Mouse (Mus musculus) hindbrain, embryonic 11.5 days (tissue): ENCODE measurements around the gene Cldn20. TPM values are rescaled to one million over a fixed set of nuclear protein-coding genes. Genes with fewer than 3 reads are reported as not detected.

Experiments used
- ATAC-seq: fragments of 200-750 bp; cut with Nextera tagmentation; 2 replicates; pipeline ENCODE4 v1.8.0; 2017; ENCODE audit warnings: mild to moderate bottlenecking, moderate TSS enrichment, moderate library complexity; ENCODE audit not compliant: low FRiP score
- DNase-seq: peaks from one replicate; pipeline ENCODE4 v3.0.0-alpha.2; 2015; ENCODE audit warnings: low spot score
- H3K27ac ChIP-seq: fragments of 300-500 bp; sonication (generic); 2 replicates; pipeline ENCODE4 v1.5.1; 2014; ENCODE audit warnings: mild to moderate bottlenecking, low read depth, low read length
- H3K27me3 ChIP-seq: fragments of 300-500 bp; sonication (generic); 2 replicates; pipeline ENCODE4 v1.6.1; 2014; ENCODE audit warnings: mild to moderate bottlenecking, low read length, moderate library complexity, mixed read lengths; ENCODE audit not compliant: control insufficient read depth, insufficient read depth
- H3K36me3 ChIP-seq: fragments of 300-500 bp; sonication (generic); 2 replicates; pipeline ENCODE4 v1.6.1; 2014; ENCODE audit warnings: mild to moderate bottlenecking, low read length, moderate library complexity, mixed read lengths; ENCODE audit not compliant: control insufficient read depth, insufficient read depth
- H3K4me1 ChIP-seq: fragments of 300-500 bp; sonication (generic); replicated peaks from 2 replicates; pipeline ENCODE4 v1.6.1; 2014; ENCODE audit warnings: low read length, mixed read lengths; ENCODE audit not compliant: control insufficient read depth, insufficient read depth
- H3K4me2 ChIP-seq: fragments of 300-500 bp; sonication (generic); replicated peaks from 2 replicates; pipeline ENCODE4 v1.6.1; 2014; ENCODE audit warnings: mild to moderate bottlenecking, low read depth, low read length
- H3K4me3 ChIP-seq: fragments of 300-500 bp; sonication (generic); 2 replicates; pipeline ENCODE4 v1.5.1; 2014; ENCODE audit warnings: low read depth, low read length
- H3K9ac ChIP-seq: fragments of 300-500 bp; sonication (generic); 2 replicates; pipeline ENCODE4 v1.6.1; 2014; ENCODE audit warnings: low read depth, low read length
- H3K9me3 ChIP-seq: fragments of 300-500 bp; sonication (generic); 2 replicates; pipeline ENCODE4 v1.6.1; 2016; ENCODE audit warnings: low read length; ENCODE audit not compliant: control insufficient read depth
- WGBS: fragments of 180-500 bp; shearing (Covaris S2); extraction: QIAGEN DNeasy Blood & Tissue Kit; methylation state at CpG from one replicate; pipeline ENCODE4 v1.1.7; 2014; 5-methylcytosine and 5-hydroxymethylcytosine counted together
- polyA plus RNA-seq: library from polyadenylated mRNA; unstranded; fragments of >200 nt; fragmentation: Nextera tagmentation; extraction: Ambion mirVana; gene quantifications from 2 replicates; pipeline ENCODE4 v1.2.1, GENCODE M21; 2014

Cldn20 gene
- not detected in 2 replicates for polyA plus RNA-seq

GRCm38 (mm10) chr17:3532254-3532653 is at the start of gene Cldn20:
TSS of gene Cldn20 (plus strand) at chr17:3532554.
- Histone ChIP-seq H3K36me3 (no peaks in the 10 kb centered on the region), H3K4me2 (no peak within 1 kb of the TSS), H3K4me3 (no peak within 1 kb of the TSS), H3K27ac (no peak within 1 kb of the TSS), H3K9ac (no peak within 1 kb of the TSS), H3K27me3 (no peaks in the 10 kb centered on the region), H3K9me3 (no peaks in the 10 kb centered on the region), H3K4me1 (no peaks in the 10 kb centered on the region)
- DNase-seq (no peak), ATAC-seq (no peak)
- 92% methylated on average over 4 of the region's 4 CpGs for whole genome bisulfite sequencing

GRCm38 (mm10) chr17:3483091-3483490 is 49.3 kb upstream of the Cldn20 start:
- Histone ChIP-seq H3K9me3 (no peaks in the 10 kb centered on the region), H3K4me1 (no peaks in the 10 kb centered on the region), H3K4me3 (no peak overlapping the region), H3K27ac (no peak overlapping the region), H3K4me2 (no peak overlapping the region), H3K27me3 (no peaks in the 10 kb centered on the region), H3K36me3 (no peaks in the 10 kb centered on the region), H3K9ac (no peak overlapping the region)
- ATAC-seq (no peak), DNase-seq (no peak)
- WGBS = 92% methylated on average over 8 of the region's 8 CpGs

- Histone ChIP-seq H3K9me3 (no peaks in the 10 kb centered on the region), H3K27me3 (no peaks in the 10 kb centered on the region), H3K4me1 (no peaks in the 10 kb centered on the region), H3K4me2 (no peak overlapping the region), H3K4me3 (no peak overlapping the region), H3K27ac (no peak overlapping the region), H3K36me3 (no peaks in the 10 kb centered on the region), H3K9ac (no peak overlapping the region)
- 68% methylated on average over 7 of the region's 7 CpGs for WGBS
- ATAC-seq (no peak), DNase-seq (no peak)
Observed at GRCm38 (mm10) chr17:3485851-3486250, 46.5 kb upstream of the Cldn20 start.

GRCm38 (mm10) chr17:3487211-3487610 is 45.1 kb upstream of the Cldn20 start:
- H3K9me3 ChIP-seq = no peaks in the 10 kb centered on the region
- H3K27me3 ChIP-seq = no peaks in the 10 kb centered on the region
- H3K36me3 ChIP-seq = no peaks in the 10 kb centered on the region
- 94% methylated on average over 4 of the region's 4 CpGs for WGBS
- no peak overlapping the region for H3K9ac ChIP-seq
- DNase-seq (no peak), ATAC-seq (no peak)
- H3K27ac ChIP-seq = no peak overlapping the region
- no peak overlapping the region for H3K4me3 ChIP-seq
- H3K4me2 ChIP-seq = no peak overlapping the region
- H3K4me1 ChIP-seq = no peaks in the 10 kb centered on the region

GRCm38 (mm10) chr17:3487721-3488601 is 44.4 kb upstream of the Cldn20 start:
- H3K27me3 ChIP-seq = no peaks in the 10 kb centered on the region
- H3K4me3 ChIP-seq = no peak overlapping the region
- H3K27ac ChIP-seq = no peak overlapping the region
- H3K36me3 ChIP-seq = no peaks in the 10 kb centered on the region
- no peak overlapping the region for H3K4me2 ChIP-seq
- WGBS = 81% methylated on average over 12 of the region's 12 CpGs
- H3K9me3 ChIP-seq = no peaks in the 10 kb centered on the region
- ATAC-seq (no peak), DNase-seq (no peak)
- no peak overlapping the region for H3K9ac ChIP-seq
- no peaks in the 10 kb centered on the region for H3K4me1 ChIP-seq

GRCm38 (mm10) chr17:3490216-3490895 is 42.0 kb upstream of the Cldn20 start:
- no peak overlapping the region for H3K27ac ChIP-seq
- no peaks in the 10 kb centered on the region for H3K9me3 ChIP-seq
- H3K36me3 ChIP-seq = no peaks in the 10 kb centered on the region
- no peaks in the 10 kb centered on the region for H3K4me1 ChIP-seq
- no peak overlapping the region for H3K4me2 ChIP-seq
- DNase-seq = no peak
- H3K4me3 ChIP-seq = no peak overlapping the region
- WGBS = 83% methylated on average over 11 of the region's 11 CpGs
- H3K27me3 ChIP-seq = no peaks in the 10 kb centered on the region
- no peak overlapping the region for H3K9ac ChIP-seq
- no peak for ATAC-seq

- DNase-seq (no peak), ATAC-seq (no peak)
- no peaks in the 10 kb centered on the region for H3K36me3 ChIP-seq
Observed at GRCm38 (mm10) chr17:3491065-3491464, 41.3 kb upstream of the Cldn20 start.

GRCm38 (mm10) chr17:3491667-3492066 is 40.7 kb upstream of the Cldn20 start:
- Histone ChIP-seq H3K4me1 (no peaks in the 10 kb centered on the region), H3K27me3 (no peaks in the 10 kb centered on the region), H3K27ac (no peak overlapping the region), H3K9ac (no peak overlapping the region), H3K36me3 (no peaks in the 10 kb centered on the region), H3K9me3 (no peaks in the 10 kb centered on the region), H3K4me2 (no peak overlapping the region), H3K4me3 (no peak overlapping the region)
- WGBS = 89% methylated on average over 6 of the region's 6 CpGs
- ATAC-seq = no peak
- DNase-seq = no peak

More at GRCm38 (mm10) chr17:3491065-3491464, 41.3 kb upstream of the Cldn20 start:
- no peak overlapping the region for H3K27ac ChIP-seq
- no peak overlapping the region for H3K4me2 ChIP-seq
- H3K27me3 ChIP-seq = no peaks in the 10 kb centered on the region
- H3K9ac ChIP-seq = no peak overlapping the region
- no peaks in the 10 kb centered on the region for H3K9me3 ChIP-seq
- 67% methylated on average over 5 of the region's 5 CpGs for WGBS
- H3K4me3 ChIP-seq = no peak overlapping the region
- H3K4me1 ChIP-seq = no peaks in the 10 kb centered on the region
